Mouse (Mus musculus) cerebellum, adult 9-11 months (tissue): ENCODE measurements around the gene Dnah6.

Source experiments
- DNase-seq: peaks from one replicate; pipeline ENCODE4 v3.0.0; 2022

Dnah6 gene

DNA sequence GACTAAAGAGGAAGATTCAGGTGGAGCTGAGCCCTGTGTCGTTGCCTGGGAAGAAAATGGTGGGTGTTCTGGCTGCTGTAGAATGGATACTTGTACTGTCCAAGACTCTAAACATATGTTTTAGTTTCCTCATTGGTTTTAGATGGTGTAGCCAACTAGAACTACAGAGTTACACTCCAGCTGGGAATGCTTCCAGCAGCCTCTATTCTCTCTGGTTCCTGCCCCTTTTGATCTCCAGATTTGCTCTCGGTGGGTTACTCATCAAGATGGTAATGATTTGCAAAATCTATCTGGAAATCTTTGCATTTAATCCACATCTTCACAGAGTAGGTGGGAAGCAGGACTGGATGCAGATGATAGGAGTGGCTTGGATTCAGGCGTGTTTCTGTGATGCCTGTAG lies 80.6 kb downstream of the Dnah6 start:
- DNase-seq: no peak

DNA sequence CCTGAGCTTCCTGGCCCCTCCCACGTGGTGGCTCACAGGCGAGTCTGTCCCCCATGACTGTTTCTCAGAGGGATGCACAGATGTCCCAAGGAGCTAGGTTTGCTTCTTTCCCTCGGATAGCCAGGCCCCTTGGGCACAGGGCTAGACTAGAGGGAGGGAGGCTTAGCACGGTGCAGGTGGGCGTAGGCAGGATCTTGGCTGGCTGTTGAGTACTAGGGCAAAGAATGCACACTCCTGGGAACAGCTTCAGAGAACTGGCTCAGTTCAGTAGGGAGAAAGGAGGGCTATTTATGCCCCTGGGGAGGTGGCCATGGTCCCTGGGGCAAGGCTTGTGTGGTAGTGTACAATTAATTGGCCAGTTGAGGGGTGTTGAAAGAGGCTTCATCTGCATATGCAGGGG lies 88.7 kb downstream of the Dnah6 start:
- no peak for DNase-seq

- no peak for DNase-seq
Measured at GRCm38 (mm10) chr6:73127594-73127993, 93.9 kb downstream of the Dnah6 start.

- DNase-seq: no peak
Measured at GRCm38 (mm10) chr6:73120348-73120747, 101.1 kb downstream of the Dnah6 start.

- DNase-seq: no peak
Measured at GRCm38 (mm10) chr6:73113898-73114297, 107.6 kb downstream of the Dnah6 start.

- DNase-seq: no peak
Measured at GRCm38 (mm10) chr6:73113365-73113764, 108.1 kb downstream of the Dnah6 start.

GRCm38 (mm10) chr6:73093133-73093532 lies 128.3 kb downstream of the Dnah6 start:
- DNase-seq: no peak

DNA sequence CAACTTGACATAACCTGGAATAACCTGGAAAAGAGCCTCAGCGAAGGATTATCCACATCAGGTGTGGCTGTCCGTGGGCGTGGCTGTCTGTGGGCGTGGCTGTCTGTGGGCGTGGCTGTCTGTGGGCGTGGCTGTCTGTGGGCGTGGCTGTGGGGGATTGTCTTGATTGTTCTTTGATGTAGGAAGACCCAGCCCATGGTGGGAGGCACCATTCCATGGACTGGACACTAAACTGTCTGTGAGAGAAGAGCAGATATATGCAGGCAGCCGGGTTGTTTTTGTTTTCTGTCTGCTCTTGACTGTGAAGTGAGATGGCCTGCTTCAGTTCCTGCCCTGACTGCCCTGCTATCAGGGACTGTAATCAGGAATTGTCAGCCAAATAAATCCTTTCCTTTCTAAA lies 130.6 kb downstream of the Dnah6 start:
- no peak for DNase-seq

DNA sequence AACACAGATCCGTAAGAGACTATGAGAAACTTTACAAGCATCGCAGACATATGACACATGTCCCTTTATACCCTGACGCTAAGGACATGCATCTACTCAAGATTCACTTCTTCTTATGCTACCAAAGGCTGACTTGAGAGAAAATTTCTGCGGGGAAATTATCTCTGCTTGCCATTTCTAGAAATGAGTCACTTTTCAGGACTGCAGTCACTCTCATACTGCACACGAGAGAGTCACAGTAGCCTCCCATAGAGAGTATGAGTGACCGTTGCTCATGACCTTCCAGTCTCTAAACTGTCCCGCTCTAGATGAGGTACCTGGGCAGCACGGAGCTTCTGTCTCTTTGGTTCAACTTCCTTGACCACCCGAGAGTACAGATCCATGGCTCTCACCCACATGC lies 138.9 kb downstream of the Dnah6 start:
- no peak for DNase-seq

DNA sequence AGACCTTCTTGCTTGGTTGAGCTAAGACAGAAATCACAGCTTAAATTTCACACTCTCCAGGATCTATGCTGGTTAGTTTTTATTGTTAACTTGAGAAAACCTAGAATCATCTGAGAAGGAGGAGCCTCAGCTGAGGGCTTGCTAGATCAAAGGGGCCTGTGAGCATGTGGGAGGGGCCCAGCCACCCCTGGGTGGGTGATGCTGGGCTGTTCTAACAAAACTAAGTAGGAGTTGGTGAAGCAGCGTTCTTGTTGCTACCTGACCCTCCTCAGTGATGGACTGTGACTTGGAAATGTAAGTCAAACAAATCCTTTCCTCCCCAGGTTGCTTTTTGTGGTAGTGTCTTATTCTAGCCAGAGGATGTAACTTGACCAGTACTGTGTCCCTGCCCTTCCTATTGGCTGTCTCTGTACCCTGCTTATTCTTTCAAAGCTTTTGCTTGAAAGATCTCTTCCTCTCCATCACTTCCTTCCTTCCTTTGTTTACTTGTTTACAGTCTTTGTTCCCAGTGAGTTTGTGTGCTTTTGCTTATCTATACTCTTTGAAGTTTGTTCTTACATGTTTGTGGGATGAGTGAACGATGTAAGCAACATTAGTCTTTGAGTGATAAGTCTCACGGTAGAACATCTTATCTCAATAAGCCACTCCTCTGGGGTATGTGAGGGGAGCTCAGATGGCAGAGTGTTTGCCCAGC lies 149.2 kb downstream of the Dnah6 start:
- DNase-seq: no peak

DNA sequence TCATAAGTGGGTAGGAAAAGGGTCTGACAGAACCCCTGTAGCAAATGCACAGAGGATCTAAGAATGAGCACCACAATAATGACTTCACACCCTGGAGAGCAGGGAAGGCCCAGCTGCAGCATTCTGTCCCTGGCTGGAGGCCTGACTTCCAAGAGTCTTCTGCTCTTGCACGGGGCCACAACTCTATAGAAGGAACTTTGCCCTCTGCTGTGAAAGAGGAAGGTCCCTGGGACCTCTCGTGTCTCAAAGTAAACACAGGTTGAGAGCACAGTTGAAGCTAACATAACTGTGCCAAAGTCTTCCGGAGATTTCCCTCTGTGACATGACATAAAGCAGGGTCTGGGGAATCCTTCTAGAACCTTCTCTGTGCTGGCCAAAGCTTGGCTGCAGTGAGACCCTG lies 150.2 kb downstream of the Dnah6 start:
- DNase-seq: no peak

- no peak for DNase-seq
Measured at GRCm38 (mm10) chr6:73070663-73071062, 150.8 kb downstream of the Dnah6 start.

DNA sequence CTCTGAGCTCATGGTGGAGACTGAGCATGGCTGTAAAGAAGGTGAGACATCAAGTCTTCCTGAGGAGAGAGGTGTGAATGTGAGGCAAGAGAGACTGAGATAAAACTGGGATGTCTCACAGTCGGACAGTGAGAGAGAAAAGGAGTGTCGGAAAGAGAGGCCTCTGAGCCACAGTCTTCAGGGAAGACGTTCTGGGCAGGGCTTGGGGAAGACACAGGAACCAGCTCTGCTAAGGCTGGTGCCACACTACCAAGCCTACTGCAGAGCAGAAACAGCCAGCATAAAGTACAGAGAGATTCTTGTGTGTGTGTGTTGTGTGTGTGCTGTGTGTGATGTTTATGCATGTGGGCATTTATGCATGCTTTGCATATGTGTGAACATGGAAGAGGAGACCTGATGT lies 156.9 kb downstream of the Dnah6 start:
- DNase-seq: no peak

DNA sequence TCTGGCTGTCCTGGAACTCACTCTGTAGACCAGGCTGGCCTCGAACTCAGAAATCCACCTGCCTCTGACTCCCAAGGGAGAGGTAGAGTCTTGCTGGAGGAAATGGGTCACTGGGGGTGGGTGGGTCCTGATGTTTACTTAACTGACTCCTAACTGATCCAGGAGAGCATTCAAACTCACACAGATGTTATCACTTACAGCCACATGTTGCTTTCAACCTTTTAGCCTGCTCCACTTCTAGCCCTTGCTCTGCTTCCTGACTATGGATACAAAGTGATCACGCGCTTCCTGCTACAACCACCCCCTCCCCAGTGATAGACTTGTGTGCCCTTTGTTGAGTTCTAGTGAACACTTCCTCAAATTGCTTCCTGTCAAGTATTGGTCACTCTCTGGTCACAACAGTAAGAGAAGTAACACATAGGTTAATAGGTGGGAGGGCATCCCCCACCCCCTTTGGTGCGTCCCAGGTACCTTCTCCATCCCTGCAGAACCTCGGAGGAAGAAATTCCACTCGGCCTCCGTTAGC lies 161.8 kb downstream of the Dnah6 start:
- DNase-seq: no peak

DNA sequence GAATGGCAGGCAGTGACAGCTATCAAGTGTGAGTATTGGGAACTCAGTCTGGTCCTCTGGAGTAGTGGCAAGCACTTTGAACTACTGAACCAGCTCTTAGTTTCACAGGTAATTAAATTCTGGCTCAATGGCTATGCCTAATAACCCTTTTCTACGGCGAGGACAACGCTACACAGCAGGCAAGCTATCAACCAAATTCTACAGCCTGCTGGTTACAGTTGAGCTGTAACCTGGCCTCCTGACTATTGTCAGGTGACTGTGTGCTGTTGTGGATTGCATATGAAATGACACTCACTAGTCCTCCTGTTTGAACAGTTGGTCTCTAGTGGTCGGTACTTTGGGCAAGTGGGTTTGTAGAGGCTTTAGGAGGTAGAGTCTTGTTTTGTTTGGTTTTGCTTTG lies 162.3 kb downstream of the Dnah6 start:
- no peak for DNase-seq

- DNase-seq: no peak
Measured at GRCm38 (mm10) chr6:73055347-73055746, 166.1 kb downstream of the Dnah6 start.

DNA sequence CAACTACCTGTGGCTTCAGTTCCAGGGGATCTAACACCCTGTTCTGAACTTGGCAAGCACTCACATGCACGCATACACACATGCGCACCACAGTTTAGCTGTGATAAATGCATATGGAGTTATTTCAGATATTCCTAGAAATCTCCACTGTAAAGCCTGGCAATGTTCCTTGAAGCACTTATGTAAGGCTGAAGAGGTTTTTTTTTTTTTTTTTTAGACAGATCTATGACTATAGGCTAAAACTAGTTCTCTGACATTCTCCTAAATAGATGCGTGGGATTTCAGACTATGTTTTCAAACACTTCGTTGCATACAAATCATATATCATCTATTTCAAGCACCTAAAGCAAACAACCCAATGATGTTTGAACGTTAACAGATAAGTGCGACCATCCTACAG lies 166.6 kb downstream of the Dnah6 start:
- no peak for DNase-seq

GRCm38 (mm10) chr6:73053526-73053925 lies 167.9 kb downstream of the Dnah6 start:
- DNase-seq: no peak

GRCm38 (mm10) chr6:73047259-73047658 lies 174.2 kb downstream of the Dnah6 start:
- DNase-seq: no peak

GRCm38 (mm10) chr6:73045944-73046343 lies 175.5 kb downstream of the Dnah6 start:
- DNase-seq: no peak

GRCm38 (mm10) chr6:73042278-73042677 lies 179.2 kb downstream of the Dnah6 start:
- no peak for DNase-seq

- no peak for DNase-seq
Measured at GRCm38 (mm10) chr6:73038291-73038690, 183.2 kb downstream of the Dnah6 start.

DNA sequence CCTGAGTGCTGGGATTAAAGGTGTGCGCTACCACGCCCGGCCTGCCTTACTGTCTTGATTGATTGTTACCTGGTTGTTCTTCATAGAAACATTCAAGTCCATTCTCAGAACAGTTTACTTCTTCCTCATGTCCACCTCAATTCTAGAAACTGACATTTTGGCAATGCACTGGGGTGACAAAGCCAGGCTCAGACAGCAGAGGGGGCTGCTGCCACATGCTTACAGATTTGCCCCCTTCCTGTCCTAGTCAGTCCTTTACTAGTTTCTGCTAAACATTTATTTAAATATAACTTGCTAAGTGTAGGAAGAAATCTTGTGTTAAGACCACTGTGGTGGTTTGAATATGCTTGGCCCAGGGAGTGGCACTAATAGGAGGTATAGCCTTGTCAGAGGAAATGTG lies 192.6 kb downstream of the Dnah6 start:
- no peak for DNase-seq

- DNase-seq: no peak
Measured at GRCm38 (mm10) chr6:73027881-73028280, 193.6 kb downstream of the Dnah6 start.

DNA sequence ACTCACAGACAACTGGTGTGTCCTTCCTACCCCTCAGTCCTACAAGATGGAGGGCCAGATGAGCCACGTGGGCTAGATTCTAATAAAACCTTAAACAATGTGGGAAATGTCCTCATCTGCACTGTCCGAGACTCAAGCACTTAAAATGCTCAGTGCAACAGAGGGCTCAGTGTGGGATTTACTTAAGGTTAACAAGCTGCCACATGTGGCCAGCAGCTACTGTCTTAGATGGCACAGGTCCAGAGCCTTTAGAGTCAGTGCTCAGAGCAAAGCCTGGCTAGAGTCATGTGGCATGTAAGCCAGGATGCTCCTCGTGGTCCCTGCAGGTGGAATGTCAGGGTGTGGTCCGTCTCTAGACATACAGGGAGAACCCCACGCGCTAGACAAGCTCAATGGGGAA lies 194.6 kb downstream of the Dnah6 start:
- no peak for DNase-seq
